Mouse (Mus musculus): ENCODE results near the gene Bcl2l12.
A peak's percentile ranks its signal among the peaks of the same experiment; 100 is the strongest.
"Not testable (repeated sequence)": the region's sequence is repeated elsewhere in the genome, so short reads cannot be mapped to it uniquely, and the experiment has no call there.

The Bcl2l12 gene

GRCm38 (mm10) chr7:44998501-44998955, at the start of gene Bcl2l12:
Bcl2l12 (minus strand) TSS chr7:44998712.
- peak; percentile 36 for DNase-seq

GRCm38 (mm10) chr7:45047491-45047890, 49.0 kb upstream of the Bcl2l12 start:
- DNase-seq: no peak

- DNase-seq: no peak
These were observed 48.4 kb upstream of the Bcl2l12 start for GRCm38 (mm10) chr7:45046853-45047350.

- DNase-seq: no peak
These were observed 47.2 kb upstream of the Bcl2l12 start for GRCm38 (mm10) chr7:45045741-45046140.

- no peak for DNase-seq
These were observed 44.8 kb upstream of the Bcl2l12 start for GRCm38 (mm10) chr7:45043307-45043706.

GRCm38 (mm10) chr7:45040851-45041250, 42.3 kb upstream of the Bcl2l12 start:
- no peak for DNase-seq

- DNase-seq: no peak
These were observed 39.9 kb upstream of the Bcl2l12 start for GRCm38 (mm10) chr7:45038411-45038810.

GRCm38 (mm10) chr7:45037720-45038361, 39.3 kb upstream of the Bcl2l12 start:
- no peak for DNase-seq

GRCm38 (mm10) chr7:45036702-45037101, 38.2 kb upstream of the Bcl2l12 start:
- DNase-seq: no peak

GRCm38 (mm10) chr7:45035631-45036030, 37.1 kb upstream of the Bcl2l12 start:
- DNase-seq: no peak

GRCm38 (mm10) chr7:45033722-45034359, 35.3 kb upstream of the Bcl2l12 start:
- no peak for DNase-seq

GRCm38 (mm10) chr7:45030857-45031256, 32.3 kb upstream of the Bcl2l12 start:
- DNase-seq: no peak

GRCm38 (mm10) chr7:45029995-45030394, 31.5 kb upstream of the Bcl2l12 start:
- no peak for DNase-seq

GRCm38 (mm10) chr7:45028351-45028750, 29.8 kb upstream of the Bcl2l12 start:
- DNase-seq: no peak

- DNase-seq: no peak
These were observed 29.2 kb upstream of the Bcl2l12 start for GRCm38 (mm10) chr7:45027761-45028160.

GRCm38 (mm10) chr7:45026256-45026655, 27.7 kb upstream of the Bcl2l12 start:
- DNase-seq: no peak

GRCm38 (mm10) chr7:45025601-45026220, 27.2 kb upstream of the Bcl2l12 start:
- no peak for DNase-seq

GRCm38 (mm10) chr7:45024281-45025248, 26.1 kb upstream of the Bcl2l12 start:
- DNase-seq: no peak

- not testable (repeated sequence) for DNase-seq
These were observed 25.2 kb upstream of the Bcl2l12 start for GRCm38 (mm10) chr7:45023711-45024110.

GRCm38 (mm10) chr7:45020225-45020624, 21.7 kb upstream of the Bcl2l12 start:
- no peak for DNase-seq

GRCm38 (mm10) chr7:45019031-45019571, 20.6 kb upstream of the Bcl2l12 start:
- no peak for DNase-seq

Measured in right cerebral cortex, postnatal 14 days (tissue).